Mouse (Mus musculus): ENCODE results near the gene Col5a3. TPM values are rescaled to one million over a fixed set of nuclear protein-coding genes. Genes with fewer than 3 reads are reported as not detected.

Gene Col5a3
- polyA plus RNA-seq, 1 experiment = 4.6 TPM

GRCm38 (mm10) chr9:20726859-20727600 lies 87.8 kb downstream of the Col5a3 start:
- H3K4me1 ChIP-seq (ENCODE audit: control insufficient read depth, insufficient read depth, low read length) = peaks cover 3% of the 10 kb centered on the region; the same call in 1 of the 2 replicates
- TF ChIP-seq POLR2A (IDR thresholded peaks at IDR 0.05; ENCODE audit: borderline replicate concordance, extremely low read depth, low read depth, low read length) (no peak), CTCF (IDR thresholded peaks at IDR 0.05; ENCODE audit: insufficient read depth, low read length) (no peak)
- 2% methylated on average over 51 of the region's 54 CpGs for WGBS
- peak; percentile 14 for DNase-seq
- H3K4me3 ChIP-seq (replicated peaks; ENCODE audit: extremely low read depth, low read depth, low read length) = peak overlapping the region; percentile 13

GRCm38 (mm10) chr9:20726134-20726858 lies 88.6 kb downstream of the Col5a3 start:
- TF ChIP-seq POLR2A (IDR thresholded peaks at IDR 0.05; ENCODE audit: borderline replicate concordance, extremely low read depth, low read depth, low read length) = no peak
- TF ChIP-seq CTCF (IDR thresholded peaks at IDR 0.05; ENCODE audit: insufficient read depth, low read length) = no peak
- WGBS = 4% methylated on average over 42 of the region's 42 CpGs
- DNase-seq = no peak
- peak overlapping the region; percentile 1 for H3K4me3 ChIP-seq (replicated peaks; ENCODE audit: extremely low read depth, low read depth, low read length)
- peaks cover 3% of the 10 kb centered on the region; the same call in 1 of the 2 replicates for H3K4me1 ChIP-seq (ENCODE audit: control insufficient read depth, insufficient read depth, low read length)

- WGBS = 31% methylated on average over 2 of the region's 2 CpGs
- no peak overlapping the region for H3K4me3 ChIP-seq (replicated peaks; ENCODE audit: extremely low read depth, low read depth, low read length)
- TF ChIP-seq POLR2A (IDR thresholded peaks at IDR 0.05; ENCODE audit: borderline replicate concordance, extremely low read depth, low read depth, low read length) = no peak
- TF ChIP-seq CTCF (IDR thresholded peaks at IDR 0.05; ENCODE audit: insufficient read depth, low read length) = no peak
- peaks cover 1% of the 10 kb centered on the region; the same call in 1 of the 2 replicates for H3K4me1 ChIP-seq (ENCODE audit: control insufficient read depth, insufficient read depth, low read length)
- no peak for DNase-seq
Observed at GRCm38 (mm10) chr9:20721582-20721981, 93.3 kb downstream of the Col5a3 start.

Other genes with a start within 250 kb of the Col5a3 start
- gene Zfp846, start 233.8 kb downstream of the Col5a3 start, polyA plus RNA-seq (2012; rRNA removed) = 1.7 and 2.6 TPM in 2 replicates
- gene Ubl5, start 172.2 kb downstream of the Col5a3 start, polyA plus RNA-seq (2012; rRNA removed) = 172 and 176 TPM in 2 replicates
- gene Fbxl12, start 170.3 kb downstream of the Col5a3 start, polyA plus RNA-seq (2012; rRNA removed) = 55.6 and 59.7 TPM in 2 replicates
- 14.8 and 17.9 TPM in 2 replicates for gene Pin1, start 163.0 kb downstream of the Col5a3 start, polyA plus RNA-seq (2012; rRNA removed)
- 14.2 and 15.2 TPM in 2 replicates for gene Olfm2, start 68.7 kb downstream of the Col5a3 start, polyA plus RNA-seq (2012; rRNA removed)
- gene Rdh8, start 3.4 kb upstream of the Col5a3 start, polyA plus RNA-seq (2012; rRNA removed) = not detected in 2 replicates
- 95.9 and 105 TPM in 2 replicates for gene A230050P20Rik, start 53.6 kb upstream of the Col5a3 start, polyA plus RNA-seq (2012; rRNA removed)
- gene Angptl6, start 64.7 kb upstream of the Col5a3 start, polyA plus RNA-seq (2012; rRNA removed) = 2.8 and 3.5 TPM in 2 replicates
- 36.2 and 49.8 TPM in 2 replicates for gene Ppan, start 73.1 kb upstream of the Col5a3 start, polyA plus RNA-seq (2012; rRNA removed)
- gene Eif3g, start 83.6 kb upstream of the Col5a3 start, polyA plus RNA-seq (2012; rRNA removed) = 88.4 and 93.6 TPM in 2 replicates
- 20.5 and 22.8 TPM in 2 replicates for gene Dnmt1, start 144.8 kb upstream of the Col5a3 start, polyA plus RNA-seq (2012; rRNA removed)
- 24.2 and 32.1 TPM in 2 replicates for gene S1pr2, start 161.7 kb upstream of the Col5a3 start, polyA plus RNA-seq (2012; rRNA removed)
- gene Mrpl4, start 187.7 kb upstream of the Col5a3 start, polyA plus RNA-seq (2012; rRNA removed) = 113 and 130 TPM in 2 replicates
- gene Icam1, start 200.9 kb upstream of the Col5a3 start, polyA plus RNA-seq (2012; rRNA removed) = 332 and 372 TPM in 2 replicates
- 1.8 and 1.9 TPM in 2 replicates for gene Icam4, start 214.3 kb upstream of the Col5a3 start, polyA plus RNA-seq (2012; rRNA removed)
- 0.69 and 0.77 TPM in 2 replicates for gene Icam5, start 217.0 kb upstream of the Col5a3 start, polyA plus RNA-seq (2012; rRNA removed)